Mouse (Mus musculus) mammary gland, adult 2 months (tissue): ENCODE results near the gene Gm29564. TPM values are rescaled to one million over a fixed set of nuclear protein-coding genes. Genes with fewer than 3 reads are reported as not detected.

ENCODE experiments used
- polyA plus RNA-seq: library from polyadenylated mRNA; depleted of rRNA; stranded (reverse); fragments of >200 nt; gene quantifications from 2 replicates; pipeline ENCODE4 v1.2.3, GENCODE M21; 2012; ENCODE audit warnings: low replicate concordance; rRNA removed

Gene Gm29564
- polyA plus RNA-seq = not detected in 2 replicates

GRCm38 (mm10) chrY:78212693-78213092 is at the start of gene Gm29564:
Gene Gm29564 (plus strand): TSS chrY:78212993.

Other genes starting within 250 kb of the Gm29564 start
- gene Gm20867, start 249.8 kb upstream of the Gm29564 start, polyA plus RNA-seq = not detected in 2 replicates